Mouse (Mus musculus) cortical plate, adult 2 months (tissue): ENCODE results near the gene Zdhhc19.

Source experiments
- CTCF ChIP-seq: fragments of 200-500 bp; IDR thresholded peaks from 2 replicates; pipeline ENCODE4 v1.5.1; 2011; ENCODE audit warnings: mild to moderate bottlenecking, control low read depth, low read length; ENCODE audit not compliant: insufficient read depth; ENCODE audit errors: extremely low read depth
- POLR2A ChIP-seq: fragments of 200-500 bp; IDR thresholded peaks from 2 replicates; pipeline ENCODE4 v1.6.1; 2011; ENCODE audit warnings: mild to moderate bottlenecking, low read length, control low read depth; ENCODE audit not compliant: insufficient read depth; ENCODE audit errors: extremely low read depth

GRCm38 (mm10) chr16:32551346-32551747, 55.3 kb downstream of the Zdhhc19 start:
- TF ChIP-seq CTCF (no peak), POLR2A (no peak)
